Mouse (Mus musculus): ENCODE measurements around the gene Stra6. TPM values are rescaled to one million over a fixed set of nuclear protein-coding genes. Genes with fewer than 3 reads are reported as not detected.
A peak's percentile ranks its signal among the peaks of the same experiment; 100 is the strongest.

Stra6 gene
- polyA plus RNA-seq, 1 experiment from 2014 or later: 9.9 TPM

GRCm38 (mm10) chr9:58201861-58202549 lies 138.4 kb downstream of the Stra6 start:
- Histone ChIP-seq H3K27ac (ENCODE audit: low read depth, low read length) (peak overlapping the region; percentile 96), H3K4me3 (ENCODE audit: low read depth, low read length) (peak overlapping the region; percentile 45), H3K36me3 (ENCODE audit: control insufficient read depth, insufficient read depth, low read length) (peaks cover 26% of the 10 kb centered on the region), H3K9ac (ENCODE audit: low read length) (peak overlapping the region; percentile 82), H3K4me1 (ENCODE audit: control insufficient read depth, insufficient read depth, low read length) (peaks cover 21% of the 10 kb centered on the region), H3K9me3 (replicated peaks; ENCODE audit: control insufficient read depth, low read length) (no peaks in the 10 kb centered on the region), H3K4me2 (ENCODE audit: low read length) (peak overlapping the region; percentile 53), H3K27me3 (replicated peaks; ENCODE audit: control insufficient read depth, insufficient read depth, low read length) (peaks cover 47% of the 10 kb centered on the region)
- peak; percentile 73 for DNase-seq (ENCODE audit: low spot score)
- under 1% methylated on average over 37 of the region's 37 CpGs for WGBS
- ATAC-seq: peak; percentile 12; the same call in 1 of the 2 replicates

- peaks cover 19% of the 10 kb centered on the region for H3K4me1 ChIP-seq (ENCODE audit: control insufficient read depth, insufficient read depth, low read length)
- no peaks in the 10 kb centered on the region for H3K9me3 ChIP-seq (replicated peaks; ENCODE audit: control insufficient read depth, low read length)
- WGBS: 4% methylated on average over 14 of the region's 14 CpGs
- peaks cover 39% of the 10 kb centered on the region for H3K27me3 ChIP-seq (replicated peaks; ENCODE audit: control insufficient read depth, insufficient read depth, low read length)
- peak overlapping the region; percentile 96 for H3K27ac ChIP-seq (ENCODE audit: low read depth, low read length)
- peak; percentile 55 for DNase-seq (ENCODE audit: low spot score)
- peak overlapping the region; percentile 45 for H3K4me3 ChIP-seq (ENCODE audit: low read depth, low read length)
- peaks cover 18% of the 10 kb centered on the region for H3K36me3 ChIP-seq (ENCODE audit: control insufficient read depth, insufficient read depth, low read length)
- peak overlapping the region; percentile 82 for H3K9ac ChIP-seq (ENCODE audit: low read length)
- peak overlapping the region; percentile 53 for H3K4me2 ChIP-seq (ENCODE audit: low read length)
- no peak for ATAC-seq
Observed at GRCm38 (mm10) chr9:58202676-58203453, 139.3 kb downstream of the Stra6 start.

Other genes with a start within 250 kb of the Stra6 start
- 7.0 and 9.8 TPM in 2 replicates for gene Arid3b, start 227.0 kb upstream of the Stra6 start, polyA plus RNA-seq (2014; fragmentation: Nextera tagmentation; extraction: Ambion mirVana)
- gene Ubl7, start 152.8 kb upstream of the Stra6 start, polyA plus RNA-seq (2014; fragmentation: Nextera tagmentation; extraction: Ambion mirVana): 144 and 166 TPM in 2 replicates
- gene Sema7a, start 123.7 kb upstream of the Stra6 start, polyA plus RNA-seq (2014; fragmentation: Nextera tagmentation; extraction: Ambion mirVana): 3.6 and 6.2 TPM in 2 replicates
- 0.15 and 0.54 TPM in 2 replicates for gene Cyp11a1, start 57.4 kb upstream of the Stra6 start, polyA plus RNA-seq (2014; fragmentation: Nextera tagmentation; extraction: Ambion mirVana)
- 0.48 and 1.1 TPM in 2 replicates for gene Ccdc33, start 55.0 kb downstream of the Stra6 start, polyA plus RNA-seq (2014; fragmentation: Nextera tagmentation; extraction: Ambion mirVana)
- gene Islr, start 140.5 kb downstream of the Stra6 start, polyA plus RNA-seq (2014; fragmentation: Nextera tagmentation; extraction: Ambion mirVana): 13.5 and 20.1 TPM in 2 replicates
- gene Islr2, start 140.5 kb downstream of the Stra6 start, polyA plus RNA-seq (2014; fragmentation: Nextera tagmentation; extraction: Ambion mirVana): 118 and 123 TPM in 2 replicates
- gene Pml, start 186.0 kb downstream of the Stra6 start, polyA plus RNA-seq (2014; fragmentation: Nextera tagmentation; extraction: Ambion mirVana): 5.3 and 6.0 TPM in 2 replicates
- 75.1 and 81.1 TPM in 2 replicates for gene Stoml1, start 189.4 kb downstream of the Stra6 start, polyA plus RNA-seq (2014; fragmentation: Nextera tagmentation; extraction: Ambion mirVana)
- gene Loxl1, start 249.4 kb downstream of the Stra6 start, polyA plus RNA-seq (2014; fragmentation: Nextera tagmentation; extraction: Ambion mirVana): 9.2 and 11.1 TPM in 2 replicates